Mouse (Mus musculus) cortical plate, adult 2 months (tissue): ENCODE measurements around the gene Mettl24. TPM values are rescaled to one million over a fixed set of nuclear protein-coding genes. Genes with fewer than 3 reads are reported as not detected.

Experiments
- H3K27ac ChIP-seq: fragments of 200-500 bp; 2 replicates; pipeline ENCODE4 v1.5.1; 2012; ENCODE audit warnings: low read length, control low read depth, inconsistent platforms; ENCODE audit not compliant: insufficient read depth
- H3K4me1 ChIP-seq: fragments of 200-500 bp; 2 replicates; pipeline ENCODE4 v1.6.1; 2011; ENCODE audit warnings: low read length; ENCODE audit not compliant: control insufficient read depth, insufficient read depth
- H3K4me3 ChIP-seq: fragments of 200-500 bp; 2 replicates; pipeline ENCODE4 v1.5.1; 2011; ENCODE audit warnings: mild to moderate bottlenecking, low read length, control low read depth; ENCODE audit not compliant: insufficient read depth
- CTCF ChIP-seq: fragments of 200-500 bp; IDR thresholded peaks from 2 replicates; pipeline ENCODE4 v1.5.1; 2011; ENCODE audit warnings: mild to moderate bottlenecking, control low read depth, low read length; ENCODE audit not compliant: insufficient read depth; ENCODE audit errors: extremely low read depth
- POLR2A ChIP-seq: fragments of 200-500 bp; IDR thresholded peaks from 2 replicates; pipeline ENCODE4 v1.6.1; 2011; ENCODE audit warnings: mild to moderate bottlenecking, low read length, control low read depth; ENCODE audit not compliant: insufficient read depth; ENCODE audit errors: extremely low read depth
- polyA plus RNA-seq: library from polyadenylated mRNA; depleted of rRNA; stranded (reverse); fragments of >200 nt; gene quantifications from 2 replicates; pipeline ENCODE4 v1.2.3, GENCODE M21; 2012

Mettl24 gene
- polyA plus RNA-seq, 1 experiment, result 1.6 TPM

DNA sequence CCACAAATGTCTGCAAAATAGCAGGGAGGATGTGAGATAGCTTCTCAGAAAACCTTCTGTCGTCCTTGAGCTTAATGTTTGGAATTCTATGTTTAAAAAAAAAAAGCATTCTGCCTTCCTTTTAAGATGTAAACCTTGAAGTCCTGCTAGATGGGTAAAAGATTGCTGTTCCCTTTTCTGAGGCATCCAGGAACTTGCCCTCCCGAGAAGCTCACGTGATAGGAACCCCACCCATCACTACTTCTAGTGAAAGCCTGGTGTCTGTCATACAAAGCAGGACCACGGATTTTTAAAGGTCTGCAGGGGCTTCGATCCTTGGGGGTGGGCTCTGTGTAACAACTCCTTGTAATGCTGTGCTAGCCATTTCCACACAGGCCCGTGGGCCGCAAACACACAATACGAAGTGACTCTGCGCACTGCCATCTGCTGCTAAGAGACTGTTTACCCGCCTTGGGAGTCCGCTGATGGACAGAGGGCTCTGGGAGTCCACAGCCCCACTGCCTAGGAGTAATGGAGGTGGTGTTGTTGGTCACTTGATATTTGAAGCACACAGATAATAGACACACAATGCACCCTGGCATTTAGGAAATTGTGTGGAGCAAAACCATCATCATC is 43.3 kb downstream of the Mettl24 start:
- Histone ChIP-seq H3K4me1 (peaks cover 9% of the 10 kb centered on the region), H3K4me3 (no peak overlapping the region), H3K27ac (peak overlapping the region; percentile 75)
- TF ChIP-seq CTCF (no peak), POLR2A (no peak)

DNA sequence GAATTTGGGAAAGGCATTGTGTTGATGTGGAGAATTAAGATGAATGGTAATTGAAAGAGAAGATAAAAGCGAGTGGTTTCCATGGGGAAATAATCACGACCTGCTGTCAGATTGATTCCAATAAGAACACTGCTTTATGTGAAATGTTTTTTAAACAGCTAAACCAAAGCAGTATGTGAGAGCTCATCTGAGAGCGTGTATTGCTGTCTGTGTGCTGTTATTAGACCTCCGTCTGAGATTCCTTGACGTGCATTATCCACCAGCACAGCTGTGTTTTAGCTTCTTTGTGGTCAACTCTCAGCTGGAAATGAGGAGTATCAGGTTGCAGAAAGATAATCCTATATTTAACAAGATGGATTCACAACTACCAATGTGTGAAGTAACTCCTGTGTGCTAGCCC is 43.9 kb downstream of the Mettl24 start:
- H3K4me1 ChIP-seq, result peaks cover 9% of the 10 kb centered on the region
- TF ChIP-seq CTCF (no peak), POLR2A (no peak)
- H3K27ac ChIP-seq, result no peak overlapping the region
- H3K4me3 ChIP-seq, result no peak overlapping the region

DNA sequence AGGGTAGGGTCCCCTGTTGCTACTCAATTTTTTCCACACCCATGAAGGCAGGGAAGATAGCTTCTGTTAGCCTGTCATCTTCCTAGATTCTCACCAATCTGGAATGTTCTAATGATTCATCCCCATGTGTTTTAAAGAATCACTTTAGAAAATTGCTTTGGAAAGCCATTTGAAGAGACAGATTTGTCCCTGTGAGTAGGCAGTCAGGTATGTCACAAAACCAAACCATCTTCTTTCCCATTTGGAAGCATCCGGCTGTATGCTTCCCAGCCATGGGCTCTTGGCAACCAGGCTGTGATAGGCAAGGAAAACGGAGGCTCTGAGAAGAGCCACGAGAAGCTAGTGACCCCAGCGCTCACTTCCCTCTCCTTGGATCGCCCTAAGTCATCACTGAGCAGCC is 47.1 kb downstream of the Mettl24 start:
- no peak overlapping the region for H3K4me3 ChIP-seq
- H3K27ac ChIP-seq, result peak overlapping the region; percentile 59; the same call in 1 of the 2 replicates
- TF ChIP-seq CTCF, result no peak
- no peak for TF ChIP-seq POLR2A
- peaks cover 13% of the 10 kb centered on the region for H3K4me1 ChIP-seq

DNA sequence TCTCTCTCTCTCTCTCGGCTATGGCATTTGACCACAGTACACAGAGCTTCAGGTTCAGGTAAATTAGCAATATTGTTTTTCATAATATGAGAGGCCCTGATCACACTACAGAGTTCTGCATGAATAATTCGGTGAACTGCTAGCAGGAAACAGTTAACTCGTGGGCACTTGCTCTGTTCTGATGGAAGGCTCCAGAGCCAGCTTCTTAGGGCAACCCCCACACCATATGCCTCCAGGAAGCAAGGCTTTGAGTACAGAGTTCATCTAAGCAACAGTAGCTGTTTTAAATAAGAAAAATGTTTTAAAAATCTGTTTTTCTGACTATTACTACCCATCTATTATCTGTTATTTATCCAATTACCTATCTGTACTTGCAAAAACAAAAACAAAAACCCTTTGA is 50.2 kb downstream of the Mettl24 start:
- TF ChIP-seq POLR2A, result no peak
- TF ChIP-seq CTCF, result no peak
- H3K4me1 ChIP-seq, result peaks cover 7% of the 10 kb centered on the region
- H3K27ac ChIP-seq, result peak overlapping the region; percentile 87
- no peak overlapping the region for H3K4me3 ChIP-seq

DNA sequence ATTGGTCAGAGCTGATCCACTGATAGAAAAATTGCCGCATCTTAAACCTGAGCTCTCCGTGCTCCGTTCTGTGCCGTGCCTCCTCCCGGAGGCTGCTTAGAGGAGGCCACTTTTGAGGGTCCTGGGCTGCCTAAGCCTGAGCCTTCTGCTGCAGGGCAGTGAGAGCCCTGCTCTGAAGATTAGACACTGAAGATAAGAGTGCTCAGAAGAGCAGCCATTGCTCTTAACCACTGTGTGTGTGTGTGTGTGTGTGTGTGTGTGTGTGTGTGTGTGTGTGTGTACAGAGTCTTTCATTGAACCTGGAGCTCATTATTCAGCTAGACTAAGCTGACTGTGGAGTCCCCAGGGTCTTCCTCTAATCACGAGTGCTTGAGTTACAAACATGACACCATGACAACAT is 53.1 kb downstream of the Mettl24 start:
- H3K4me1 ChIP-seq, result peaks cover 7% of the 10 kb centered on the region
- no peak overlapping the region for H3K4me3 ChIP-seq
- no peak overlapping the region for H3K27ac ChIP-seq
- TF ChIP-seq POLR2A, result no peak
- TF ChIP-seq CTCF, result no peak

DNA sequence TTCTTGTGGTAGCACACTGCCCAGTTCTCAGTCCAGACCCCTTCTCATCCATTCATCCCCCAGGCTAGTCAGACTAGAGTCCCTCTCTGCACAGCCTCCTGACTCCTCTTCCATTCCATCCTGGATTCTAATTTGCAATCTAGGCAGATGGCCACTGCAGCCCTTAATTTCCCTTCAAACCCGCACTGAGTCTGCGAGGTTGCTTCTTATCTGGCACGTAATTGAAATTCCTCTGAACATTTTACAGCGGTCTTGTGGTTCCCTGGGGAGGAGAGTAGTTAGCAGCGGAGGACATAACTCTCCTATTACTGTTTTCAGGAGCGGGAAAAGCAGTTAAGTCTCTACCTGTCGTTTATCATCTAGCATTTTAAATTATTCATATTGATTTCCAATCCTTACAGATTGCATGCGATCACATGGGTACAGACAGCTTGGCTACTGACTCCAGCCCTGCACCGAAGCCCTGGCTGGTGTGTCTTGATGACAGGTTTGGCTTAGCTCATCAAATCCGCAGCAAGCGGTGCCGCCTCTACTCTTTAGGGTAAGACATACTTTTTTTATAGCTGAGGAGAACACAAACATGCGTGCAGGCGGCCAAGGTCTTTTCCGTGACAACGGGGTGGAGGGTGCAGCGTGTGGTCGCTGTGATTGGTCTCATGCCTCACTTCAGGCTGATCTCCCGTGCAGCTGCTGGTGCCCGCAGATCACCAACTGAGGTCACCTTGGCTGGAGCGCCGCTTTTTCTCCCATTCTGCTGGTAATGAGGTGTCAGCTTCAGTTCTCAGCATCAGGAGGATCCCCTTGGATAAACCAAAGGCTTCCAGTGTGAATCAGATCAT is 54.4 kb downstream of the Mettl24 start:
- Histone ChIP-seq H3K4me3 (peak overlapping the region; percentile 16), H3K4me1 (peaks cover 6% of the 10 kb centered on the region), H3K27ac (0 out of 2 replicates have a peak overlapping the region, but pooled peaks have one; percentile 19)
- no peak for TF ChIP-seq CTCF
- TF ChIP-seq POLR2A, result no peak

DNA sequence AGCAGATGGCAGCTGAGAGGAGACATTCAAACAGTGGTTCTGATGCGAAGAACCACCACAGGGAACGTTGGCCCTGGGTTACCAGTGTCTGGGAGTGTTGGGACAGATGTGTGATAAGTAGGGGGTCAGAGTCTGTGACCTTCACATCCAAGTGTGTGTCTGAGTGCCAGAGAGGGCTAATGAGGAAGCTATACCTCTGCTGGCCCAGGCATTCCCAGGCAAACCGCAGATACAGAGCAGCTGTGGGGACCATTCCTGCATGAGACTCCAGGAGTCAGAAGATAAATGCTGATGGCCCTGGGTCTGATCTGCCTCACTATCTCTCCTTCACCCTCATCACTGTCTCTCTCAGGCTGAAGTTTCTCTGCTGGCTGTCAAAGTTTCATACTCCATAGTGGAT is 57.6 kb downstream of the Mettl24 start:
- no peak overlapping the region for H3K4me3 ChIP-seq
- TF ChIP-seq CTCF, result no peak
- no peak for TF ChIP-seq POLR2A
- H3K27ac ChIP-seq, result no peak overlapping the region
- H3K4me1 ChIP-seq, result peaks cover 2% of the 10 kb centered on the region; the same call in 1 of the 2 replicates

DNA sequence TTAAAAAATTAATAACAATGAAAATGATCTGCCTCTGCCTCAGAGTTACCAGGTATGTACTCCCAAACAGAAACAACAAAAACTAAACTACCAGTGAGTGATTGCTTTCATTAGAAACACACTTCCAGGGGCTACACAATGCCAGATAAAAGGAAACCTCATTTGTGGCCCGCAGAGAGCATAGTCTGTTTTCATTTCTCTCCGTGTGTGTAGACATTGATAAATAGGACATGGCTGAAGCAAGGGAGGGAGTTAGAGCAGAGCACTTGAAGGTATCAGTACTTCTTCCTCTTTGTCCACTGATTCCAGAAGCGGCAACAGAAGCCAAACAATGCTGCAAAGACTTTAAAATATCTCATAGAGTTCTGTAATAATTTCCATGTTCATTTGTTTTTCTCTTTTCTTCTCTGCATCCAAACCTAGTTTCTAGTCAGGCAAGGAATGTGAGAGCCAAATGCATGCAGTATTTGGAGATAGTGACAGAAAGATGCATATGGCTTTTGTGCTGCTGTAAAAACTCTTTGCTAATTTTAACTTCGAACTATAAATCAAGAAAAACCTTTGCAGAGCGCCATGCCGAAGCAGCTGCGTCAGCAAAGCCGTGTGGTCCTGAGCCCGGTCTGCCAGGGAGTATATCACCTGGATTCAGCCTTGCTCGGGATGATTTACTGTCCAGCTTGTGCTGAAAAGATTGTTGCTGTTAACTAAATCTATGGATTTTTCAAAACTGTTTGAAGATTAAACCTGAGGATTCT is 67.4 kb downstream of the Mettl24 start:
- Histone ChIP-seq H3K4me1 (peaks cover 7% of the 10 kb centered on the region), H3K27ac (peak overlapping the region; percentile 84), H3K4me3 (no peak overlapping the region)
- TF ChIP-seq POLR2A, result no peak
- no peak for TF ChIP-seq CTCF

DNA sequence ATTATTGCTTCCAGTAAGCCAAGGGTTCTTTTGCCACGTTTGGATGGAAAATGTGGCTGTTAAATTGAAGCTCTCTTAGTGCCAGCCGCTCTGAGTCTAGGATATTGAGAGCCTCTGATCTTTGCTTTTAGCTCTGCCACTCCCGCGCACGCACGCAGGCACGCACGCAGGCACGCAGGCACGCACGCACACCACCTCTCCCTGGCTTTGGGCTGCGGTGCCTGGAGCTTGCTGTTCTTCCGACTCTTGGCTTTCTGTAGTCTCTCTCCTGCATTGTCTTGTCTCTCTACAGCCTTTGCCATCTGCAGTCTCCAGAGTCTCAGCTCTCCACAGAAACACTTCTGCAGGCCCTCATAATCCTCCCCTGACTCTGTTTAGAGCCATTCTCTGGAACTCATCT is 68.1 kb downstream of the Mettl24 start:
- Histone ChIP-seq H3K4me1 (peaks cover 7% of the 10 kb centered on the region), H3K4me3 (no peak overlapping the region), H3K27ac (peak overlapping the region; percentile 20)
- TF ChIP-seq POLR2A, result peak; percentile 42; the same call in 1 of the 2 replicates
- no peak for TF ChIP-seq CTCF

DNA sequence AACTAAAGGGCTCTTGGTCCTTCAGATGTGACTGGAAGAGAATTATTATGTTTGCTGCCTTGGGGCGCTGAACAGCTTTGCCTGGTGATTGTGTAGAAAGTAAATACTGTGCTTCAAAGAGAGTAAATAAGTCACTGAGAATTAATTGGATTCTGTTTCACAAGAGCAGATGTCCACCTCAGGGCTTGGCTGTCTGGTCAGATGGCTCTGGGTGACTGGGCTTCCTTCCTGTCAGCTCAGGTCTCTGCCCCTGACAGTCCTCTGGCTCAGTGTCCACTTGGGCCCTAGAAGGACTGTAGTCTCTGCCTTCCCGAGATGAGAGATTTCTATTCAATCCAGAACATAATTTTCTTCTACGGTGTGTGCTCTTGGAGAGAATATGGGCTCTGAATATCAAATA is 70.0 kb downstream of the Mettl24 start:
- Histone ChIP-seq H3K4me1 (peaks cover 9% of the 10 kb centered on the region), H3K27ac (no peak overlapping the region), H3K4me3 (no peak overlapping the region)
- TF ChIP-seq POLR2A (no peak), CTCF (no peak)
